Mouse (Mus musculus): ENCODE measurements around the gene Runx2. TPM values are rescaled to one million over a fixed set of nuclear protein-coding genes. Genes with fewer than 3 reads are reported as not detected.
A peak's percentile ranks its signal among the peaks of the same experiment; 100 is the strongest.

The Runx2 gene
- total RNA-seq, 2 experiments from 2014 or later, result 7.8 to 54.9 TPM

DNA sequence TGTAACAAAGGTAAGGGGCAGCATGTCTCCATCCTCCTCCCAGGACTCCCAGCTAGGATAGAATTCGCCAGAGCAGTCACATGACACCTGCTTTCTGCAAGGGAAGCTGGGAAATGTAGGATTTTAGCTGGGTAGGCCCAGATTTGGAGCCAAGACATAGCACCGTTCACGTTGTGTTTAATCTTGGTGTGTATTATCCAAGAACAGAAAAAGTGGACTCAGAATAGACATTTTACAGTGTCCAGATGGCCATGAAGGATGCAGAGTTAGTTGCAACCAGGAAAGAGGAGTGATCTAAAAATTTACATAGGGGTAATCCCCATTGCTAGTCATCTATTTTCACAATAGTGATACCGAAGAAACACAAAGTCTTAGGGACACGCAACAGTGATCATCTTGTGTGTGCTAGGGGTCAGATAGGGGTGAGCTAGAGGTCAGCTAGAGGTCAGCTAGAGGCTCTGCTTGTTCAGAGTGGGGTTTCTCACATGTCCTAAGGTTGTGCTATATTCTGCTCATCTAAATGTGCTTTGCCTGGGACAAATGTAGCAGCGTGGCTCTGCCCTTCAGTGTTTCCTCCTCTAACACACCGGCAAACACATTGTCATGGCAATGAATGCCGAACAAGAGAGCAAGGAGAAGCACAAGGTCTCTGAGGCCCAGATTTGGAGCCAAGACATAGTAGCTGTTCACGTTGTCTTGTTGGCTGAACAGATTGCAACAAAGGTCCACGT, 326.9 kb downstream of the Runx2 start:
- ATAC-seq (replicated peaks; ENCODE audit: poor library complexity), result no peak

DNA sequence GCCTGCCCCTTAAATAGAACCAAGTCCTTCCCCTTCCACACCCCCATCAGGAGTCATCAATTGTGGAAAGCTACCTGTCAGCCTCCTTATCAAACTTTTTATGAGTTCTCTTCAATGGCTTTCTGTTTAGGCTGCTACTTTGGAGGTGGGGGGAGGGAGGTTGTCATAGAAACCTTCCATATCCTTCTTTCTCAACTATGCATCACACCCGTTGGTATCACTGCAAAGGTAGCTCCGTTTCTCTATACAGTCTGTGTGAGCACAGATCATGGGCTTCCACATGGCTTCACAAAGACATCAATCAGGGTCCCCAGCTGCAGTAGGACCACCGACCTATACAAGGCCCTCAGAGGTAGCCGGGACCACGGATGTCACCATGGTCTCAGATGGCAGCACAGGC, 329.3 kb downstream of the Runx2 start:
- no peak for ATAC-seq (replicated peaks; ENCODE audit: poor library complexity)

DNA sequence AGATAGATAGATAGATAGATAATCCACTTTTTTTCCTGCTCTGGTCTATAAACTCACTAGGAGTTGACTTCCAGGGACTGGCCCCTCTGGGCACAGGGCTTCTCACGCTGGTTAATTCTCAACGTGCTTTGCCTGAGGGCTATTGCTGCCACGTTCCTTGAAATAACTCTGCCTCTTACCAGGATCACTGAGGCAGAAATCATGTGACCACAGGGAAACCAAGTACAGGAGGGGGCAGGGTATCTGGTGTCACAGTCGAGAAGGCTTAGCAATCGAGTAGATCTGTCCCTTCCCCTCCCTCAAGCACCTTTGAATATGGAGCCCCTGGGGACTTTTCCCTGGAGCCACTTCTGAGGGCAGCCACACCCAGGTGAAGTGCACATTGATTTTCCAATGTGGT, 334.7 kb downstream of the Runx2 start:
- ATAC-seq (replicated peaks; ENCODE audit: poor library complexity), result no peak

DNA sequence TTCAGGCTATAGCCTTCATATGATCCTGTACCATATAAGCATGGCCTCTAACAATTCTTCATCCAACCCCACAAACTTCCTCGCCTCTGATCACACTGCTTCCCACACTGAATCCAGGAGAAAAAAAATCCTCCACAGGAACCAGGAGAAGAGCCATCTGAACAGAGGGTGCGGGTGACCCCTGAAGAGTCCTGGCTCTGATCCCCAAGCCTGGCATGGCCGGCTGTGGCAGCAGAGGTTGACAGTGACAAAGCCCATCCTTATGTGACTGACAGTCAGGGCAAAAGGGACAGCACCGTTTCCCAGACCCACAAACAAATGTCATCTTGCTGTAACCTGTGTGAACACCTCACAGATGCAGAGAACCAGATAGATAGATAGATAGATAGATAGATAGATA, 335.1 kb downstream of the Runx2 start:
- ATAC-seq (replicated peaks; ENCODE audit: poor library complexity), result no peak

GRCm38 (mm10) chr17:44475910-44476309, 338.7 kb downstream of the Runx2 start:
- ATAC-seq (replicated peaks; ENCODE audit: poor library complexity), result no peak

- ATAC-seq (replicated peaks; ENCODE audit: poor library complexity), result no peak
These were observed 340.3 kb downstream of the Runx2 start for GRCm38 (mm10) chr17:44474280-44474679.

- no peak for ATAC-seq (replicated peaks; ENCODE audit: poor library complexity)
These were observed 341.9 kb downstream of the Runx2 start for GRCm38 (mm10) chr17:44472695-44473094.

GRCm38 (mm10) chr17:44463679-44464078, 350.9 kb downstream of the Runx2 start:
- no peak for ATAC-seq (replicated peaks; ENCODE audit: poor library complexity)

DNA sequence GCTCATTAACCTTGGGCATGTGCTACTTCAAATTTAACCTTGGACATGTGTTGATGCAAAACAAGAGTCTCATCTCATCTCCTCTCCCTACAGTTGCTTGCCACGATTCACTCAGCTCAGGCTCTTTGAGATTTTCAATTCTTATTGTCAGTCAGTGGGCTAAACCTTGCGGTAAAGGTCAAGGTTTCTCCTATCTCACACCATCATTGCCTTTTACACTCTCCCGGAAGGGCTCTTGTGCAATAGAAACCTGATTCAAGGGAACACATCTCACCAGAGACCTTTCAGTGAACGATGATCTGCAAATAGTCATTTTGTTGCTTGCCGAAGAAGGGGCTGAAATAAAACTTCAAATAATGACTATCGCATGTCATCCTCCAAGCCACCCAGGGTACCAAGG, 354.4 kb downstream of the Runx2 start:
- ATAC-seq (replicated peaks; ENCODE audit: poor library complexity), result no peak

DNA sequence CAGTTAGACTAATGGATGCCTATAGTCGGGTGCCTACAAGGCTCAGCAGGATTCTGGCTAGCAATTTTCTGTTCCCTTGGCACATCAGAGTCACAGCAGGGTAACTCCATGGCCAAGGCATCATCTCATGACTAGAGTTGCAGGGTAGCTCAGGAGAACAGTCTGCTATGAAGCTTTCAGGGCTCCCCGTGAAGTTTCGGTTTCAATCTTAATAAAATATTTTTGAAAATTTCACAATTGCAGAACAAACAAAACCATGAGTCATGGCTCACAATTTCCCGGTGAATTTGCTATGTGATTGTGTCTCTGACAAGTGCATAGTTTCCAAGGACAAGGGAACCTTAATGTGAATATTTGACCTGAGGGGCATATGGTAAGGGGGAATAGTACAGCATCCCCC, 355.6 kb downstream of the Runx2 start:
- peak; percentile 23; the same call in 1 of the 2 replicates for ATAC-seq (replicated peaks; ENCODE audit: poor library complexity)

- ATAC-seq (replicated peaks; ENCODE audit: poor library complexity), result no peak
These were observed 357.9 kb downstream of the Runx2 start for GRCm38 (mm10) chr17:44456696-44457095.

GRCm38 (mm10) chr17:44455681-44456600, 358.7 kb downstream of the Runx2 start:
- ATAC-seq (replicated peaks; ENCODE audit: poor library complexity), result peak; percentile 91

- ATAC-seq (replicated peaks; ENCODE audit: poor library complexity), result no peak
These were observed 364.6 kb downstream of the Runx2 start for GRCm38 (mm10) chr17:44449915-44450471.

Other genes with a start within 250 kb of the Runx2 start
- gene Supt3, start 37.6 kb downstream of the Runx2 start, total RNA-seq (2015), result 26.2 and 37.9 TPM in 2 replicates
- gene Supt3, start 37.6 kb downstream of the Runx2 start, total RNA-seq (2017), result 13.6 and 16.2 TPM in 2 replicates